Mouse (Mus musculus): ENCODE results near the gene Fat1.

The Fat1 gene

DNA sequence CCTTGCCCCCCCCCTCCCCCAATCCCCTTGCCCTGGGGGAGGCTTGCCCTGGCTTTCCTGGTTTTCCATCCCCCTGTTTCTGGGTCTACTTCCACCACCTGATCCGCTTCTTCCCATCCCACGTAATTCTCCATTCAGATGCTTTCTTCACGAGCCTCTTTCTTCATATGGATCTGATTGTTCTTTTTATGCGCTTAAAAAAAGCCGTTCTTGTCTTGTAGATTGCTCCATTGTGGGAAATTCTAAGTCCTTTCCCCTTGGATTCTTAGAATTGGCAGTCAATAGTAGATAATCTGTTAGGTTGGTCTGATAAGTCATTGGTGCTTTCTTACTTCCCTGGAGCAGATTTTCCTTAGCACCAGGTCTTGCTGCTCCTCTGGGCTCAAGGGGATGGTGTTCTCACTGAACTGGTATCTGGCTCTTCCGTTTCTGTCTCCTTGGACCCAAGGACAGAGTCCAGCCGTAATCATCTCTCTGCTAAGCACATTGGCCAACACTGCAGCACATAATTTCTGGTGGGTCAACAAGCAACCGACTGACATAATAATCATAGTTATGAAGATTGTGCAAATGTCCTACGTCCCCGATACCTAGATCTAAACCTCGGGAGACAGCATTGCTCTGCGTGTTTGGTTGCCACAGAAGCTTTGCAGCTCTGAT, 27.5 kb downstream of the Fat1 start:
- DNase-seq (ENCODE audit: low spot score in 2 of 2) = no peak

DNA sequence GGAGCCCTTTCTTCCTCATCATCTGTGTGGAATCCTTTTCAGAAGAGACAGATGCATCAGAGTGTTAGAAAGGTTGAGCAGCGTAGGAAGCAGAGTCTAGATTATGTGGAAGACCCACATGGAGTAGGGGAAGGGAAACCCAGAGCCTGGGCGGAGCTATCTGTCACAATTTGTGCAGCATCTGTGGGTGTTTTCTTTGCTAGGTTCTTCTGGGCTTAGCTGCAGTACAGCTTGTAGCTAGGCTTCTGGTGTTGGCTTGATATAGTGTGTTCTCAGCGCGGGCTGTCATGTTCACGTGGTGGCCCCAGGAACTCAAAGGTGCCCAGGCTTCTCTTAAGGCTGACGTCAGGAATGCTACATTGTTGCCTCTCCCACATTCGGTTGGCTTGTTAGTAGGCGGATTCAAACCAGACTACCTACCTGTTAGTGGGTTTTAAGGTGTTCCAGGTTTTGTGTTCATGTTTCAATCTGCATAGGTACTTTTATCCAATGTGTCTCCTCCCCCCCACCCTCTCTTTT, 32.3 kb downstream of the Fat1 start:
- no peak for DNase-seq (ENCODE audit: low spot score in 2 of 2)

DNA sequence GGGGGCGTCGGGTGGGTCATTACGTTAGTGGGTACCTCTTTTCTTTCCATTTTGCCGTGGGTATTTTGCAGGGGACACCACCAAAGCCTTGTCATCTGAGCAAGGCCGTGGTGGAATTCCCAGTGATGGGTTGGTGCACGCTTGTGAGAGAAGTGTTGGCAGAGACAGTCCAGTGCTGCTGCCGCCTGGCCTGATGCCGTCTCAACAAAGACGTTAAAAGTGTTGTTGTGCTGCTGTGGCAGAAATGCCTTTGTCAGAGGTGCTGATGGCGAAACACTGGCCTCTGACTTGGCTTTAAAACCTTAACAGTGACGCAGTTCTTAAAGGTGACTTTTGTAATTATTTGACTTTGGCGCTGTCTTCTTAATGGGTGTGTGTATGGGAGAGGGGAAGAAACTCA, 34.8 kb downstream of the Fat1 start:
- no peak for DNase-seq (ENCODE audit: low spot score in 2 of 2)

DNA sequence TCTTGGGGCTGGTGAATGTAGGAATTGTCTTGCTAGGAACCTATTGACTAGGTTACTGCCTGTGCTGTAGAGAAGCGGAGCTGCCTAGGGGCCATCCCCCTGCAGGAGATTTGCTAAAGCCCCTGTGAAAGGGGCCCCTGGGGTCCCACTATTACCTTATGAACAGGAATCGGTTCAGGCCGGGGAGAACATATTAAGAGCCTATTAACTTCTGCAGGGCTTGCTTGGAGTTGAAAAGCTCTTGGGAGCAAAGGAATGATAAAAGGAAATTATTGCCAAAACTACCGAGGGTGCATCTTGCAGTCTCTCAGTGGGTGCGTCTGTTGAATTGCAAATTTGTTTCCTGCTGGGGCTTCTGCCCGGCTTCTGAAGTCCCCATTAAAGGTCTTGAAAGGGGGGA, 36.1 kb downstream of the Fat1 start:
- no peak for DNase-seq (ENCODE audit: low spot score in 2 of 2)

DNA sequence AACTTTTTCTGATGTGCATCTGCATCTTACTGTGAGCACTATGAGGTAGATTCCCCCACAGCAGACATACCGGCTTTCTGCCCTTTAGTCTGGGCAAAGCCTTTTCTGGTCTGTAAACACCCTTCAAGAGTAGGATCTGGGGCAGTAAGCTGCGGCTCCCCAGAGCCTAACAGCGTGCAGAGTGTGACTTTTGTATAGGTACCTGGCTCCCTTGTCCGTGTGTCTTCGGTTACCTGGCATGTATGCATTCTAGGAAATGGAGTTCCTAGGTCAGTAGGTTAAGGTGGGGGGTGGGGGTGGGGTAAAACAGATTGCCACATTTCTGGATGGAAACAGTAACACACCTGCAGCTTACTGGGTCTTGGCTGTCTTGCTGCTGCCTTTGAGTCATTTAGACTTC, 36.7 kb downstream of the Fat1 start:
- no peak for DNase-seq (ENCODE audit: low spot score in 2 of 2)

DNA sequence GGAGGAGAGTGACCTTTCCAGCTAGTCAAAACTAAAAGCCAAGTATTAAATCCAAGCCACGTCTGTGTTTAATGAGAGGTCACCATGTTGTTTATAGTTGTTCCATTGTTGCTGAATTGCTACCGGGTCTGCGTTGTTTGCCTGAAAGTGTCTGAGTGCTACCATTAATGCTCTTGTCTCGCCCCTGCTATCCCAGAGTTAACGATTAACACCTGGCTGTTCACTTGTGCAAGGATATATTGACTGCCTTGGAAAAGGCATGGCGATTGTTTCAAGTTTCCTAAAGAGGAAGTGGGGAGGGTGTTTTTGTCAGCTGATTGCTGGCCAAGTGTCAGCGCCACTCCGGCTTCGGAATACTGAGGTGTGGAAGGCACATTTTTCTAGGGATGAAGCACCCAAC, 39.9 kb downstream of the Fat1 start:
- DNase-seq (ENCODE audit: low spot score in 2 of 2) = no peak

DNA sequence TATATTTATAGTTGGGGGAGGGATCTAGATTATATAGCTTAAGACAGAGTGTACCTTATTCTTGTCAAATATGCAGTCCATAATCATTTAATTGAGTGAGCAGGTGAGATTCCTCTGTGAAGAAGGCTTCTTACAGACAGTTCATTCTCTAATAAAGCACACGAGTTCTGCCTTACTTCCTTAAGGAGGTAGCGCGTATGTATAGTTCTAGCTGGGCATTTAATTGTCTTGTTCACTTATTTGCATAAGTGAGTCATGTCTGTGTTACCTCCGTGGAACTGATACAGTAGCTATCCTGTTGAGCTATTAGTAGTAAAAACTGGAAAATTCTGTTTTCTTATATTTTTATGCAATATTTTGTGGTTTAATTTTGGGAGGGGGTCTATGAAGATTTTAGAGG, 40.4 kb downstream of the Fat1 start:
- no peak for DNase-seq (ENCODE audit: low spot score in 2 of 2)

DNA sequence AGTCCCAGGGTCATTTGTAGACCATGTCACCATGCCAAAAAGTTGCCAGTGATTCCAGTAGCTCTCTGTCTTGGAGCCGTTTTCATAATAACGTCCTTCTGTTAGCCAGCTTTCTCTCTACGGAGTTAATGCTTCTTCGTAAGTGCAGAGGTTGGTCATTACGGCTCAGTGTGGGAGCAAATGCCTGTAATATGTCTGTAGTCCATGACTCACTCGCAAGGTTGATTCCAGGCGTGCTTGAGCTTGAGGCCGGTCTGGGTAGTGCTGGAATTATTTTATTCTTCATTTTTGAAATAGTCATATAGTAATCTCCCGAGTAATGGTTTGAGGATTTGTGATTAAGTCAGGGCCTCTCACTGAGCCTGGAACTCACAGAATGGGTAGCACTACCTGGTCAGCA, 43.4 kb downstream of the Fat1 start:
- DNase-seq (ENCODE audit: low spot score in 2 of 2) = no peak

DNA sequence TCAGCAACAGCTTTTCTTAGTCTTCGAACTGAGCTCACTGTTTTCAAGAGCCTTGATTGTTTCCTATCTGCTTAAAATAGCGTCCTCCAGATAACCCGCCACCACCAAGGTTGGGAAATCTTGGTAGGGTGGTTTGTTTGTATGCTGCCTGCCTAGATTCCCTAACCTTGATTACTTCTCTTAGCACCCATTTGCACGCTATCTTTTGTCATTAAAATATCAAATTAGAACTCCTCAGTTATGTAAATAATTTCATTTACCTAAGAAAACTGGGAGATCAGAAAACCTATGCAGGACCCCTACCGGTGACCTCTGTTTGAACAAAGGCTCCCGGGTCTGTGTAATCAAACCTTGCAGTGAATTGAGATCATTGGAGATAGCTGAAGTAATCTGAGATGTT, 44.0 kb downstream of the Fat1 start:
- no peak for DNase-seq (ENCODE audit: low spot score in 2 of 2)

DNA sequence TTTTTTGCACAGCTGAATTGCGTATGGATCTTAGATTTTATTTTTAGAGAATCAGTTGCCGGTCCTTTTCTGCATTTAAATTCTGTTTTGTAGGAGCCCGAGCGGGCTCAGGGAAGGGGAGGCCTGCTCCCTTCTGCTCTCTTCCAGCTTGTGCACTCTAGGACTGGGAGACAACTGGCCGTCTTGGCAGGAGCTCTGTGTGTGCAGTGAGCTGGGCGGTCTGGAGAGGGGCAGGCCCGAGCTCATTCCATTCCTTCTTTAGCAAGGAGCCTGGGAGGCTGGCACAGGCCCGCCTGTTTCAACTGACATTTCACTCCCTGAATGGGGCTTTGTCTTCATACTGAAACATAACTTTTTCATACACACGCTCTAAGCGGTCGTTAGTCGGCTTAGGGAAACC, 44.8 kb downstream of the Fat1 start:
- DNase-seq (ENCODE audit: low spot score in 2 of 2) = peak; percentile 52 to 54

DNA sequence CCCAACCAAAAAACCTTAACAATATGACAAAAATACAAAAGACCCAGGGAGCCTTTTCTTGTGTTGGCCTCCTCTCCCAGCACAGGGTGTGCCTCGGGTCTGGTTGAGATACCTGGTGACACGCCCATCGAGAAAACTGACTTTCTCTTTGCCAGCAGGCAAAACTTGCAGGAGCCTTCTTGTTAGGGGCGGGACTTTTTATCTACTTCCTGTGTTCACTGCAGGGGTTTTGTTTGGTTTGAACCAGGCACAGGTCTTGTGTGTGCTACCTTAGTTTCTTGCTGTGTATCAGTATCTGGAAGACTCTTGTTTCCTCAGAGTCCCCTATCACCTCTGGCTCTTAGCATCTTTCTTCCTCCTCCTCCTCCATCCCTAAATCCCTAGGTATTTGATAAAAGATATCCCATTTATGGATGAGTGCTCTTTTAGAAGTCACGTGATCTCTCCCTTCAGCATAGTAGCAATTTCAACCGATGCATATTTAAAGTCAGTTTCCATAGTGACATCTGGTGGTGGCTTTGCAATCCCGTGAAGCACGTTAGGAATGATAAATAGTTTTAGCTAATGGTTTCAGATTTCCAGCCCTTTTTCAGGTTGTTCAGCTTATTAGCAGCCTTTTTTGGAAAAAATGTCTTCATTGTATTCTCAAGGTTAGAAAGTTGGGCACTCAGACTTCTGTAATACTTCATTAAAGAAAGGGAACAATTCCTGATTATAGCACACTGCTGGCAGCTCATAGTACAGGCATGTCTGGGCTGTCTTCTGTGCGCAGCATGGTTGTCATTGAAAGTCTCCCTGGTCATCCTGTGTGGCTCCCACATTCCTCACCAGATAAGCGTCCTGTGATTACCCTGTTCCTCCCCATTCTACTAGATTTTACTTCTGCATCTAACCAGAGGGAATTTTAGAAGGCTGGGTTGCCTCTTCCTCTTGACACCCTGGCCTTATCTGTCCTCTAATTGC, 50.4 kb downstream of the Fat1 start:
- no peak for DNase-seq (ENCODE audit: low spot score in 2 of 2)

DNA sequence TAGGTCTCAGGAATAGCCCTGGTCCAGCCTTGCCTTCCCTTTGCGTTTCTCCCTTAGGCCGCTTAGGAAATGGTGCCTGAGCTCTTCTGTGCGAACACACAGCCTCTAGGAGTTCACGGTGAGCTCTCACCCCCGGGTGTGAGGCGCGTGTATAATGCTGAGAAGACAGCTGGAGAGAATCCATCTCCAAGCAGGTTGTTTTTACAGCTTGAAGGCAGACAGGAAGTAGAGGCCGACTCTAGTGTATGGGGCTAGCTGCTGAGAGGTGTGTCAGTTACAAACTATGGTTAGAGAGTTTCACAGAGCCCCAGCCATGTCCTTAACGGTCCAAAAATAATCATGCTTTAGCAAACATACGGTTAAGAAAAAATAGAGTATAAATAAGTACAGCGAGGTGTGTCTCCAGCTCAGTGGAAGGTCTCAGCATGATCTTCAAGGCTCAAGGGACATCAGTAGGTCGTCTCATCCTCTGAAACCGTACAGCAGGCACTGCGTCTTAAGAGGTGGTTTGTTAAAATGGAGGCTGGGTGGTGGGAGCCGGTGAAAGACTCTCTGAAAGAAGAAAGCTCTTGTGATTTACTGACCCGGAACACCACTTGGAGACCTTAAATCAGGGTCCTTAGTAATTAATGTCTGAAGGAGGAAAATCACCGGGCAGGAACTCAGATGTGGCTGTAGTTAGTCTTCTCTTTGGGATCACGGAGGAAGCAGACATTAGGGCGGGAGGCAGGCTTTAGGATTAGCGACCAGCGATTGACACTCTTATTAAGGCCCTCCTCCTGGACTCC, 56.6 kb downstream of the Fat1 start:
- DNase-seq (ENCODE audit: low spot score in 2 of 2) = no peak

DNA sequence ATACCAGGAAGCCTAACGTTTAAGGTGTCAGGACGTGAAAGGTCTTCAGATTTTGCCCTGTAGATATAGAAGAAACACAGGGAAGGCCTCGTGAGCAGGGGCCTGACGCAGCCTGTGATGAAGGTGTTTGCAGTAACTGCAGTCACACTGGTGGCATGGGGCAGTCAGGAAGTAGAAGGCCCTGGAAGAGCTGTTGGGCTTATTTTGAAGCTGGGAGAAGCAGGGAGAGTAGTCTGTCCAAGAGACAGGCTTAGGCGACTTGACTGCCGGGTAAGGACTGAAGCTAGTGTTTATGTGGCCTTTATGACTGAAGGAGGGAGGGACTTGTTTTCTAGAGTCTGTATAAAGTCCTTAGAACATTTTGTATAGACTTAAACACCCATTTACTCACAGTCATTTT, 57.4 kb downstream of the Fat1 start:
- no peak for DNase-seq (ENCODE audit: low spot score in 2 of 2)

DNA sequence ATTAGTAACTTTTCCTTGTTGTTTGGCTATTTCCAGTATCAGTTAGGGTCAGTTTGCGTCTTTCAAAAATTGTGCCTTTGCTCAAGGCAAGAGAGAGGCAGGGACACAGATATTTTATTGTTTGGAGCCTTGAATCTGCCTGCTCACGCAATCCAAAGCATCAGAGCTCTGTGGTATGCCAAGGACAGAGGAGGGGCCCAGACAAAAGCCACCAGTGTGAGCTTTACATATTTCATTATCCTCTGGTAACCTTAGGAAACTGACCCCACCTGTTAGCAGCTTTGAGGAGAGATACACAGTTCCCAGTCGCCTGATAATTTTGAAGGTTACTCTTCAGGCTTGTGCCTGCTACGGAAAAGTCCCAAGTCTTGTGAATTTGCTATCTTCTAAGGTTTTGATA, 58.1 kb downstream of the Fat1 start:
- DNase-seq (ENCODE audit: low spot score in 2 of 2) = no peak

DNA sequence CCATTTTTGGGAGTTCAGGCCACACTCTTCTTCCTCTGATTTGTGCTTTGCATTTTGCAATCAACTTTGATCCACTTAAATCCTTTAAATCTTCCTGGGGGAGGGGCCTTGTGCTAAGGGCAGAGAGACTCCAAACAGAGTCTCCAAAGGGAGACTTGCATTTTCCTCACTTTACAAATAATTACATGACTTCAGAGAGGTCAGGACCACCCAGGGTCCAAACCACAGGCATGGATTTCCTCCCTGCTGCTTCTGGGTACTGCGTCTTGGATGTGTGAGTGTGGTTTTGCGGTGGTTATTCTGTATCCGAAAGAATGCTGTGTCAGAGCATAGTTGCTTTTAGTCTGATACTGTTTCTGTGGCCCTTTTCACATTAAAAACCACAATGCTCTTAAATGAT, 61.2 kb downstream of the Fat1 start:
- DNase-seq (ENCODE audit: low spot score in 2 of 2) = no peak

DNA sequence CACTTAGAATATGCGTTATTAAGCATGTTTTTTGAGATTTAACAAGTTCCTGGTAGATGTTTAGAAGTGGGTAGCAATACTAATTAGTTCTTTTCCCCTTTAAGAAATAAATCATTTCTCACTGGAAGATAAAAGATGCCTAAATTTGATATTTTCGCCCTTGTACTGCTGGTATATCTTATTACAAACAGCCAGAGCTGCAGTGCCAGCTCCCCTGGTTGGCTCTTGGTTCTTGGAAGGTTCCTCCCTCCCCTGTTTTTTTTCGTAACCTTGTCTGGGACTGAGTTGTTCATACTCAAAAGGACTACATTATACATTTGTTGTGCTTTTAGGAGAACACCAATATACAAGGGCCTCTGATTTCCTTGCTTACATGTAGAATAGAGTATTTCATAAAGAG, 62.1 kb downstream of the Fat1 start:
- no peak for DNase-seq (ENCODE audit: low spot score in 2 of 2)

DNA sequence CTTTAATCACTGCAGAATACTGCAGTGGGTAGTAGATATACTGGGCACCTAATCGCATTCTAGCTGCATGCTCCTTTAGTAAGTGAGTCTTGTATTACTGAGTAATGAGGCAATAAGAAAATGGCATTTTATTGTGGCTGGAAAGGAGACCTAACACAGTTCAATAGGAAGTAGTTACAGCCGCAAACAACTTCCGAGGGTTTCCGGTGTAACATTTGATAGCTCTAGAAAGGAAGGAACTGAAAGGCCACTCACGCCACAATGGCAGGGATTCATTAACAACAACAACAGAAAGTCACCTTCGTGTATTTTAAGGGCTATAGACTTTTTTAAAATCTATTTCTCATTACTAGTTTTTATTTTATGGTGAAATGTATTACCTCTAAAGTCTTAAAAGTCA, 62.6 kb downstream of the Fat1 start:
- no peak for DNase-seq (ENCODE audit: low spot score in 2 of 2)

DNA sequence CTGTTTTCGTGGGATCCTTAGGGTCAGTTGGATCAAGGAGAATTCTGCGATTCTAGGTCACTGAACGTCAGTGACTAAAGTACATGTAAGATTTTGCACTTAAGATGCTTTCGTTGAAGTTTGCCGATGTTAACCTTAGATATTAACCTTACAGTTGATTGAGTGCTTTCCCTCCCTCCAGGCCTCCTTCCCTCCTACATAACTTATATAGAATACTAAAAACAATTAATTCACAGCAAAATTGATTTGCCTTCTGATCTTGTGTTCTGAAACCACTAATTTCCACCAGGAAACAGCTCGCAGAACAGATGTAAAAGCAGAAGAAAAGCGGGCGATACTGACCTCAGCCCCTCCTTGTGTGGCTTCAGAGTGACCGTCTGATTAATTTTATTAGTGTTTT, 63.0 kb downstream of the Fat1 start:
- DNase-seq (ENCODE audit: low spot score in 2 of 2) = no peak

DNA sequence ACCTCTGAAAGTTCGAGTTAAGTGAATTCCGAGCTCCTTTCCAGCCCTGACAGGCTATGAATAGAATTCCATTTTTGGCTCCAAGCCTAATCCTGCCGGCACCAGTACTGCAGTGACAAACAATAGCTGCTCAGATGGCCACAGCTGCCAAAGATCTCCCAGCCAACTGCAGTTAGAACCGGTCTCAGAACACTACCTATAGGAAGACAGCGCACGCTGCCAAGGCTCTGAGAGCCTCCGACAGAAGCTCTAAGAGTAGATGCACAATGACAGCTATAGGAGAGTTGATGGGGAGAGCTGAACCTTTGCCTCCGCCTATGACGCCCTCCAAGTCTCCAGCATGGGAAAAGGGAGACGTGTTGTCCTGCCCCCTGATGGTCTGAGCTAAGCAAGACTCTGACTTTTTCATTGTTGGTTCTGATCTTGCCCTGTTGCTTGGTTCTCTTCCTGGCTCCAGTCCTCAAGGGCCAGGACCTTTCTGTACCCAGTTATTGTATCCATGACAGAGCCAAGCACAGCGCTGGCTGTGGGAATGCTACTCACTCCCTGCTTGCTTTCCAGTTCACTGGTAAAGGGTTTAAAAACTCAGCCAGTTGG, 63.5 kb downstream of the Fat1 start:
- peak; percentile 44 to 49 for DNase-seq (ENCODE audit: low spot score in 2 of 2)

DNA sequence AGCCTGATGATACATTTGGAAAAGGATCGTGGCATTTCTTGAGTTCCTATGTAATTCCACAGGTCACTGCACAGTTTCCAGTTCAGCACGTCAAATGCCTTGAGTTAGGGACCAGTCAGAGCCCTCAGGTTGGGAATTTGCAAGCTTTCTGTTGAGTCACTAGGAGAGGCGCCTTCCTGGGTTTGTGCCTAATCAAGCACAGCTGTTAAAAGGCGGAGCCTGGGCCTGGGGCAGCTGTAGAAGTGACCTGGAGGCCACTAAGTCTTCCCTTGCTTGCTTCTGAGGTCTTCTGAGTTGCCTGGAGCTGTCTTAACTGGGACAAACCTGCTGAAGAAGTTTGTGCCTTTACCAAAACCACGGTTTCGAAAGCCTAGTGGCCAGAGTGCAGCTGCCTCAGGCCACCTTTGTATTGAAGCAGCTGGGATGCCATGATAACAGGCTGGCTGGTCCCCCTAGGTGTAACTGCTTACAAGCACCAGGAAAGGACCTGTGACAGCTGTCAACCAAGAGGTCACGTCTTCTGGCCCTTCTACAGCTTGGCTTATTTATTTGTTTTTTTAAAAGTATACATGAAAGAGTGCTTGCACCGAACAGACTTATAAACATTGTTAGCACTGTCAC, 66.4 kb downstream of the Fat1 start:
- no peak for DNase-seq (ENCODE audit: low spot score in 2 of 2)

DNA sequence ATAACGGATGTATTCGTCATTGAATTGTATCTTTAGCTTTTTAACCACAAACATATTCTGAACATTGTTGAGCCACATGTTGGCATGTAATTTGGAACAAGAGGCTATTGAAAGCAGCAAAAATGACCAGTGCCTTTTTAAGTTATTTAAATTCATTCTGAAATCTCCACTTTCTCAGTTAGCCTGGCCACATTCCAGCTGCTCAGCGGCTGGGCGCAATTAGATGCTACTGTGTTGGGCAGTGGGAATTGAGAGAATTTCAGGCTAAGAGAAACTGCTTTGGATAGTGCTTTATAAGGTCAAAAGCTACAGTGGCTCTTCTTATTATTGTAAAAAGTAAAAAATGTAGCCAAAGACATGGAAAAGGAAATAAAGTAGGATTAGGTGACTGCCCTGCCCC, 67.4 kb downstream of the Fat1 start:
- no peak for DNase-seq (ENCODE audit: low spot score in 2 of 2)

Data from frontal cortex, postnatal 10 days (tissue).